Mouse (Mus musculus): ENCODE data around the gene Ppat. TPM values are rescaled to one million over a fixed set of nuclear protein-coding genes. Genes with fewer than 3 reads are reported as not detected.
"Not testable (repeated sequence)": the region's sequence is repeated elsewhere in the genome, so short reads cannot be mapped to it uniquely, and the experiment has no call there.

Gene Ppat
- polyA plus RNA-seq, 1 experiment from 2014 or later, result 13.1 TPM

DNA sequence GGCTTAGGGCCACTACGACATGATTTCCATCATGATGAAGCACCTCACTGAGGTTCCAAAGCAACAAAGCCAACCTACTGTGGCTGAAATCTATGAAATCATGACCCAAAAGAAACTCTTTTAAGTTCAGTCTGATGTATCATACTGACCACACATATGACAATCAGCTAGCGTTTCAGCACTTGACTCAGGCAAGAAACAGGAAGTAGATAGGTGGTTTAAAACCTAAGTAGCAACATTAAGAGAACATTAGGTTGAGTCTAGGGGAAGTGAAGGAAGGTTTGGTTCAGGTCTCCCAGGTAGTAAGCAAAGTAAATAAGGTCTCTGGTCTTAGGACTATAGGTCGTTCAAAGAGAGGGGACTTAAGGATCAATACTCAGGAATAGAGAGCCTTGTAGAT is 22.1 kb upstream of the Ppat start:
- DNase-seq, result no peak
- H3K27ac ChIP-seq (replicated peaks; ENCODE audit: low read depth, low read length), result no peak overlapping the region
- peak overlapping the region; percentile 79; the same call in 1 of the 2 replicates for H3K9ac ChIP-seq (replicated peaks; ENCODE audit: low read length)
- H3K27me3 ChIP-seq (ENCODE audit: control insufficient read depth, insufficient read depth, low read length), result no peaks in the 10 kb centered on the region
- no peaks in the 10 kb centered on the region for H3K9me3 ChIP-seq (ENCODE audit: control insufficient read depth, low read length)
- H3K4me3 ChIP-seq (replicated peaks; ENCODE audit: low read depth, low read length), result peak overlapping the region; percentile 93
- peak overlapping the region; percentile 95 for H3K4me2 ChIP-seq (ENCODE audit: low read length)
- 68% methylated on average over 3 of the region's 3 CpGs for whole genome bisulfite sequencing
- peaks cover 12% of the 10 kb centered on the region for H3K4me1 ChIP-seq (ENCODE audit: control insufficient read depth, insufficient read depth, low read length)
- no peak for ATAC-seq (ENCODE audit: low FRiP score, low TSS enrichment)
- H3K36me3 ChIP-seq (ENCODE audit: control insufficient read depth, insufficient read depth, low read length), result peaks cover 23% of the 10 kb centered on the region

DNA sequence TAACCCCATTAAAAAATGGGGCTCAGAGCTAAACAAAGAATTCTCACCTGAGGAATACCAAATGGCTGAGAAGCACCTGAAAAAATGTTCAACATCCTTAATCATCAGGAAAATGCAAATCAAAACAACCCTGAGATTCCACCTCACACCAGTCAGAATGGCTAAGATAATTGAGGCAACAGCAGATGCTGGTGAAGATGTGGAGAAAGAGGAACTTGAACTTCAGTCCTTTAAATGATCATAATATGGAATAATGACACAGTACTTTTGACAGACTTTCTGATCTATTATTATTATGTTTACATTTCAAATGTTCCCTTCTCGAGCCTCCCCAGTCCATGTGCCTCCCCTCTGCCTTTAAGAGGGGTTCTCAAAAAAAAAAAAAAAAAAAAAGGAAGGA is 19.7 kb upstream of the Ppat start:
- ATAC-seq (ENCODE audit: low FRiP score, low TSS enrichment); H3K4me2 ChIP-seq (ENCODE audit: low read length); DNase-seq; H3K27ac ChIP-seq (replicated peaks; ENCODE audit: low read depth, low read length); H3K27me3 ChIP-seq (ENCODE audit: control insufficient read depth, insufficient read depth, low read length); H3K9ac ChIP-seq (replicated peaks; ENCODE audit: low read length); H3K4me3 ChIP-seq (replicated peaks; ENCODE audit: low read depth, low read length); H3K9me3 ChIP-seq (ENCODE audit: control insufficient read depth, low read length): not testable (repeated sequence)
- Histone ChIP-seq H3K4me1 (ENCODE audit: control insufficient read depth, insufficient read depth, low read length) (peaks cover 12% of the 10 kb centered on the region), H3K36me3 (ENCODE audit: control insufficient read depth, insufficient read depth, low read length) (peaks cover 33% of the 10 kb centered on the region)
- 86% methylated on average over 1 of the region's 1 CpGs for WGBS

DNA sequence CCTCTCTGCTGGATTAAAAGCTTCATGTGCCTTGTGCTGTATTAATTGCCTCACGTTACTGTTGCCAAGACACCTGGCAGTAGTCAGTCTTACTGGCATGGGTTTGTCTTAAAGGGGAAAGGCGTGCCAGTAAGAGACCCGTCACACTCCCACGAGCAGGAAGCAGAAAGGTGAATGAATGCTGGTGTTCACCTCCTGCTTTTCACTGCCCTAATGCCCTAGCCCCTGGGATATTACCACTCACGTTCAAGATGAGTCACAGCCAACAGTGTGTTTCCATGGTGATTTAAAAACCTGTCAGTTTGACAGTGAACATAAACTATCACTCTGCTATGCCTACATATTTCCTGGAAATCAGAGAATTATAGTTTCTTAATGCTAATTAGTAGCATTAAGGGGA is 17.9 kb upstream of the Ppat start:
- ATAC-seq (ENCODE audit: low FRiP score, low TSS enrichment) (no peak), DNase-seq (no peak)
- Histone ChIP-seq H3K27me3 (ENCODE audit: control insufficient read depth, insufficient read depth, low read length) (no peaks in the 10 kb centered on the region), H3K4me1 (ENCODE audit: control insufficient read depth, insufficient read depth, low read length) (peaks cover 6% of the 10 kb centered on the region), H3K9ac (replicated peaks; ENCODE audit: low read length) (no peak overlapping the region), H3K36me3 (ENCODE audit: control insufficient read depth, insufficient read depth, low read length) (peaks cover 37% of the 10 kb centered on the region), H3K4me2 (ENCODE audit: low read length) (no peak overlapping the region), H3K27ac (replicated peaks; ENCODE audit: low read depth, low read length) (no peak overlapping the region), H3K4me3 (replicated peaks; ENCODE audit: low read depth, low read length) (no peak overlapping the region), H3K9me3 (ENCODE audit: control insufficient read depth, low read length) (no peaks in the 10 kb centered on the region)
- WGBS, result 82% methylated on average over 5 of the region's 5 CpGs

DNA sequence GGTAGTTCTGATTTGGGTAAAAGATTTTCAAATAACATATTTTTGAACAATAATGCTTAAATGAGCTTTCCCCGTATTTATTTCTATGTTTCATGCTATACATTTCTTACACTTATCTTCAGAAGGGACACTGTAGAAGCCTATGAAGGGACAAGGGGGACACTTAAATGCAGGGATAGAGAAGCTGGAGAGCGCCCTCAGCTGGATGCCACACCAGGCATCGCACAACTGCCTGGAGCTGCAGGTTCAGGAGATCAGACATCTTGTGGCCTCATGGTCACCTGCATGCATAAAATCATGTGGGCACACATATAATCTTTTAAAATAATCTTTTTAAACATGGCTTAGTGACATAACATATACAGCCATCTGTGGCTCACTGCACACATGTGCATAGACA is 13.3 kb upstream of the Ppat start:
- no peak overlapping the region for H3K9ac ChIP-seq (replicated peaks; ENCODE audit: low read length)
- no peak overlapping the region for H3K4me2 ChIP-seq (ENCODE audit: low read length)
- no peak overlapping the region for H3K4me3 ChIP-seq (replicated peaks; ENCODE audit: low read depth, low read length)
- WGBS, result 94% methylated on average over 3 of the region's 3 CpGs
- no peak for ATAC-seq (ENCODE audit: low FRiP score, low TSS enrichment)
- H3K27me3 ChIP-seq (ENCODE audit: control insufficient read depth, insufficient read depth, low read length), result no peaks in the 10 kb centered on the region
- no peaks in the 10 kb centered on the region for H3K9me3 ChIP-seq (ENCODE audit: control insufficient read depth, low read length)
- no peak for DNase-seq
- H3K36me3 ChIP-seq (ENCODE audit: control insufficient read depth, insufficient read depth, low read length), result peaks cover 77% of the 10 kb centered on the region
- no peak overlapping the region for H3K27ac ChIP-seq (replicated peaks; ENCODE audit: low read depth, low read length)
- no peaks in the 10 kb centered on the region for H3K4me1 ChIP-seq (ENCODE audit: control insufficient read depth, insufficient read depth, low read length)

DNA sequence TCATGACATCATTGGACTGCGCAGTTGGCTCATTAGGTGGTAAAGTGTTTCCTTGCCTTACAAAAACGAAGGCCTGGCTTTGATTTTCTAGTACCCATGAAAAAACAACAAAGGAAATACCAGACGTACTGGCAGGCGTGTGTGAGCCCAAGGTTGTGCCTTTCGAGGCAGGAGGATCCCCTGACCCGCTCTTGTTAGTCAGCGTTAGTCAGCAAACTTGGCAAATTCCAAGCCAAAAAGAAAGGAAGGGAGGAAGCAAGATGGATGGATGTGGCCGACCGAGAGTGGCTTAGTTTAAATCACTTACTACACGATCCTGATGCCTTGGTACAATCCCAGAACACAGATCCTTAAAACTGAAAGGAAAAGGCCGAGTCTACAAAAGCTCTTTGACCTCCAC is 11.2 kb upstream of the Ppat start:
- Histone ChIP-seq H3K9me3 (ENCODE audit: control insufficient read depth, low read length) (no peaks in the 10 kb centered on the region), H3K27ac (replicated peaks; ENCODE audit: low read depth, low read length) (no peak overlapping the region), H3K4me2 (ENCODE audit: low read length) (no peak overlapping the region), H3K4me3 (replicated peaks; ENCODE audit: low read depth, low read length) (no peak overlapping the region), H3K36me3 (ENCODE audit: control insufficient read depth, insufficient read depth, low read length) (peaks cover 77% of the 10 kb centered on the region), H3K27me3 (ENCODE audit: control insufficient read depth, insufficient read depth, low read length) (no peaks in the 10 kb centered on the region), H3K4me1 (ENCODE audit: control insufficient read depth, insufficient read depth, low read length) (no peaks in the 10 kb centered on the region), H3K9ac (replicated peaks; ENCODE audit: low read length) (no peak overlapping the region)
- 93% methylated on average over 11 of the region's 11 CpGs for whole genome bisulfite sequencing
- no peak for DNase-seq
- ATAC-seq (ENCODE audit: low FRiP score, low TSS enrichment), result no peak

DNA sequence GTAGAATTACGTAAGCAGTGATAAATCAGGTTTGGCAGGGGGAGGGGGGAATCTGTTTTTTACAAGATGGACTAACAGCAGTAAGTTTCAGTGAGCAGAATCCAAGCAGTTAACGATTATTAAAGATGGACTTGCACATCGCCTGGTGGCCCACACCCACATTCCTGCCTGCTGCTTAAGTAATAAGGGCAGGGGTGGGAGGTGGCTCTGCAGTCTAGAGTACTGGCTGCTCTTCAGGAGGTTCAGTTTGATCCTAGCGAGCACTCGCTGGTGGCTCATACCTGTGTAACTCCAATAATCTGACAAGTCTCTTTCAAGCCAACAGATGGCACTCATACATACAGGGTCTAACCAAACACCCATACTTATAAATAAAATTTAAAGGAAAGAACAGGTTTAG is 8.2 kb upstream of the Ppat start:
- Histone ChIP-seq H3K27me3 (ENCODE audit: control insufficient read depth, insufficient read depth, low read length) (no peaks in the 10 kb centered on the region), H3K9me3 (ENCODE audit: control insufficient read depth, low read length) (no peaks in the 10 kb centered on the region), H3K4me1 (ENCODE audit: control insufficient read depth, insufficient read depth, low read length) (no peaks in the 10 kb centered on the region), H3K4me3 (replicated peaks; ENCODE audit: low read depth, low read length) (no peak overlapping the region), H3K4me2 (ENCODE audit: low read length) (no peak overlapping the region), H3K9ac (replicated peaks; ENCODE audit: low read length) (no peak overlapping the region), H3K36me3 (ENCODE audit: control insufficient read depth, insufficient read depth, low read length) (peaks cover 77% of the 10 kb centered on the region), H3K27ac (replicated peaks; ENCODE audit: low read depth, low read length) (no peak overlapping the region)
- ATAC-seq (ENCODE audit: low FRiP score, low TSS enrichment), result no peak
- no peak for DNase-seq
- 91% methylated on average over 5 of the region's 5 CpGs for WGBS

DNA sequence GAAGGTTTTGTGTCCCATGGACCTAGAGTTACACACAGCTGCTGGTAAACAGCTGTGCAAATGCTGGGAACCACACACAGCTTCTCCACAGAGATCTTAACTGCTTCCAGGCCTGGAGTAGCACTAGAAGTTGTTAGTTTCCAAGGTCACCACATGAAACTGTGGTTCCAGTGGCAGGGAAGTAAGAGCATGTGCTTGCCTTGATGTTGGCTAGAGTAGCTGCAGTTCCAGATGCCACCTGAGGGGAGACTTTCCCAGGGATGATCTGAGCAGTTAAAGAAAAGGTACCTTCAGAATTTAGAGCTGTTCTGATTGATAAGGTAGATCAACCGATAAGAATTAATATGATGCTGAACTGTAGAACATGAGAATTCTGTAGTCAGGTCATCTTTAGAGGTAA is 6.6 kb upstream of the Ppat start:
- Histone ChIP-seq H3K4me2 (ENCODE audit: low read length) (no peak overlapping the region), H3K9ac (replicated peaks; ENCODE audit: low read length) (no peak overlapping the region), H3K9me3 (ENCODE audit: control insufficient read depth, low read length) (no peaks in the 10 kb centered on the region), H3K36me3 (ENCODE audit: control insufficient read depth, insufficient read depth, low read length) (peaks cover 64% of the 10 kb centered on the region), H3K4me1 (ENCODE audit: control insufficient read depth, insufficient read depth, low read length) (0 out of 2 replicates have a peak, but pooled peaks cover 3% of the 10 kb centered on the region), H3K4me3 (replicated peaks; ENCODE audit: low read depth, low read length) (no peak overlapping the region), H3K27ac (replicated peaks; ENCODE audit: low read depth, low read length) (no peak overlapping the region), H3K27me3 (ENCODE audit: control insufficient read depth, insufficient read depth, low read length) (no peaks in the 10 kb centered on the region)
- no peak for ATAC-seq (ENCODE audit: low FRiP score, low TSS enrichment)
- peak; percentile 15 for DNase-seq
- WGBS, result 90% methylated on average over 1 of the region's 1 CpGs

DNA sequence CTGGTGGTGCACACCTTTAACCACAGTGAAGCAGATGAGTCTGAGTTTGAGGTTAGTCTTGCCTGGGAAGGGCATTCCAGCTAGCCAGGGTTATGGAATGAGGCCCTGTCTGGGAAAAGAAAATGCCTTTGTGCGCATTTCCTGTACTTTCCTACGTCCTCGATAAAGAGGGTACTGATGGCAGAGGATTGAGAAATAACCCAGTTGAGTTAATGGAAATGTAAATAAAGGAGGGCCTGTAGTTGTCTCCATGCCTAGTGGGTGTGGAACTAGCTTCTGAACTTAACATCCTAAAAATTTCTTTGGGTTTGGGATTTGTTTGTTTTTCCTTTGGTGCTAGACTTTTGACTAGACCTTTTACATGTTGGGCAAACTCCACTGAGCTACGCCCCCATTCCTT is 4.1 kb upstream of the Ppat start:
- no peak for DNase-seq

DNA sequence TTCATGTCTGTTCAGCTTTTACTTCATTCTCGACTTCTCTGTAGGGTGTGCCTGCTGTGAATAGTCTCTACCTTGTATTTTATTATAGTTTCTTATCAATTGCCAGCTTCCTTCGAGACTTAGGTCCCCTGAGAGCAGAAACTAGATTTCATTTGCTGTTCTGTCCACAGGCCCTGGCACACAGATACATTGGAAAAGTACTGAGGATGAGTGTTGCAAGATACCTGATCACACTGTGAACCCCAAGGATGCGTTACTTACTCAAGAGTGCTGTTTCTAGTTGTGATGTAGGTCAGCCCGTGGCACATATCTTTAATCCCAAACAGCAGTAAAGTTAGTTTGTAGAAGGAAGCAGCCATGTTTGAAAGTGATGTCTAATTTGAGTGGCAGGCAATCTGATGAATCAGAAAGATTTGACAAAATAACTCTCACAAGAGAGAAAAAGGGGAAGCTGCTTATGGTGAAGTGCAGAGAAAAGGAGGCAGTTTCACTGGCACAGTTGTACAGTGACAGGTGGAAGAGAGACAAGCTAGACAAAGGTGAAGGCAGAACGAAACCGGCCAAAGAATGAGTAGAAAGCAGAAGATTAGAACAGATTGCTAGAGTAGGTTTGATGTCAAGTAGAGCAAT is 3.0 kb upstream of the Ppat start:
- no peak for DNase-seq
- Histone ChIP-seq H3K9me3 (ENCODE audit: control insufficient read depth, low read length) (no peaks in the 10 kb centered on the region), H3K36me3 (ENCODE audit: control insufficient read depth, insufficient read depth, low read length) (peaks cover 29% of the 10 kb centered on the region), H3K9ac (replicated peaks; ENCODE audit: low read length) (no peak overlapping the region), H3K27me3 (ENCODE audit: control insufficient read depth, insufficient read depth, low read length) (no peaks in the 10 kb centered on the region), H3K4me3 (replicated peaks; ENCODE audit: low read depth, low read length) (no peak overlapping the region), H3K27ac (replicated peaks; ENCODE audit: low read depth, low read length) (no peak overlapping the region), H3K4me2 (ENCODE audit: low read length) (no peak overlapping the region), H3K4me1 (ENCODE audit: control insufficient read depth, insufficient read depth, low read length) (peaks cover 23% of the 10 kb centered on the region)
- 88% methylated on average over 6 of the region's 6 CpGs for WGBS
- ATAC-seq (ENCODE audit: low FRiP score, low TSS enrichment), result no peak

More for the DNA sequence above, 4.1 kb upstream of the Ppat start:
- Histone ChIP-seq H3K27me3 (ENCODE audit: control insufficient read depth, insufficient read depth, low read length) (no peaks in the 10 kb centered on the region), H3K27ac (replicated peaks; ENCODE audit: low read depth, low read length) (no peak overlapping the region), H3K4me2 (ENCODE audit: low read length) (no peak overlapping the region), H3K9ac (replicated peaks; ENCODE audit: low read length) (no peak overlapping the region), H3K4me3 (replicated peaks; ENCODE audit: low read depth, low read length) (no peak overlapping the region), H3K9me3 (ENCODE audit: control insufficient read depth, low read length) (no peaks in the 10 kb centered on the region), H3K4me1 (ENCODE audit: control insufficient read depth, insufficient read depth, low read length) (peaks cover 13% of the 10 kb centered on the region), H3K36me3 (ENCODE audit: control insufficient read depth, insufficient read depth, low read length) (peaks cover 40% of the 10 kb centered on the region)
- no peak for ATAC-seq (ENCODE audit: low FRiP score, low TSS enrichment)
- 93% methylated on average over 4 of the region's 4 CpGs for WGBS
